Mouse (Mus musculus) hindbrain, embryonic 16.5 days (tissue): ENCODE data around the gene Fhod1. TPM values are rescaled to one million over a fixed set of nuclear protein-coding genes. Genes with fewer than 3 reads are reported as not detected.

Experiments used
- ATAC-seq: fragments of 200-750 bp; cut with Nextera tagmentation; 2 replicates; pipeline ENCODE4 v1.8.0; 2017; ENCODE audit warnings: moderate TSS enrichment, moderate library complexity
- H3K27ac ChIP-seq: fragments of 300-500 bp; sonication (generic); 2 replicates; pipeline ENCODE4 v1.5.1; 2014; ENCODE audit warnings: low read depth, mild to moderate bottlenecking, control low read depth, low read length, moderate library complexity
- H3K27me3 ChIP-seq: fragments of 300-500 bp; sonication (generic); replicated peaks from 2 replicates; pipeline ENCODE4 v1.6.1; 2014; ENCODE audit warnings: low read length; ENCODE audit not compliant: control insufficient read depth, insufficient read depth
- H3K36me3 ChIP-seq: fragments of 300-500 bp; sonication (generic); 2 replicates; pipeline ENCODE4 v1.6.1; 2014; ENCODE audit warnings: mild to moderate bottlenecking, low read length, moderate library complexity, mixed read lengths; ENCODE audit not compliant: control insufficient read depth, insufficient read depth
- H3K4me1 ChIP-seq: fragments of 300-500 bp; sonication (generic); 2 replicates; pipeline ENCODE4 v1.6.1; 2014; ENCODE audit warnings: low read depth, low read length; ENCODE audit not compliant: control insufficient read depth, insufficient read depth
- H3K4me2 ChIP-seq: fragments of 300-500 bp; sonication (generic); 2 replicates; pipeline ENCODE4 v1.6.1; 2014; ENCODE audit warnings: mild to moderate bottlenecking, low read length, control low read depth, moderate library complexity
- H3K4me3 ChIP-seq: fragments of 300-500 bp; sonication (generic); 2 replicates; pipeline ENCODE4 v1.5.1; 2014; ENCODE audit warnings: mild to moderate bottlenecking, low read length, control low read depth, moderate library complexity
- H3K9ac ChIP-seq: fragments of 300-500 bp; sonication (generic); 2 replicates; pipeline ENCODE4 v1.6.1; 2014; ENCODE audit warnings: low read depth, mild to moderate bottlenecking, control low read depth, low read length, moderate library complexity
- H3K9me3 ChIP-seq: fragments of 300-500 bp; sonication (generic); 2 replicates; pipeline ENCODE4 v1.6.1; 2014; ENCODE audit warnings: mild to moderate bottlenecking, low read length, moderate library complexity; ENCODE audit not compliant: control insufficient read depth
- WGBS: fragments of 180-500 bp; shearing (Covaris S2); extraction: QIAGEN DNeasy Blood & Tissue Kit; methylation state at CpG from one replicate; pipeline ENCODE4 v1.1.7; 2014; 5-methylcytosine and 5-hydroxymethylcytosine counted together
- polyA plus RNA-seq: library from polyadenylated mRNA; unstranded; fragments of >200 nt; fragmentation: Nextera tagmentation; extraction: Ambion mirVana; gene quantifications from 2 replicates; pipeline ENCODE4 v1.2.1, GENCODE M21; 2015

Gene Fhod1
- polyA plus RNA-seq, 1 experiment from 2014 or later, result 0.93 TPM

DNA sequence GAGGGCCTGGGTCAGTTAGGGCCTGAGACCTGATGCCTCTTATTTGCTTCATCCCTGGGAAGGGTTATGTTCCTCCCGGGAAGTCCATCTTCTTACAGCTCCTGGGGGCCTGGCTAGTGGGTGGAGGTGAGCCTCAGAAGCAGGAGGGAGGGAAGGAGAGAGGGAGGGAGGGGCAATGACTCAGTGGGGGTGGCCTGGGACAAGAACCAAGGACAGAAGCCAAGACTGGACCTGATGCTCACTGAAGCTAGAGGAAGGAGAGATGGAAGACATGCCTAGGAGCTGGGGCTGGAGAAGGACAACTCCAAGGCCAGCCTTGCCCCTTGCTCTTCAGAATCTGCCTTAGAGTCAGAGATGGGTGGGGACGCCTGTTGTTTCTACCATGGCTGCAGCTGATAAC is 25.3 kb upstream of the Fhod1 start, which contains the start of gene Plekhg4:
TSS of gene Plekhg4 (plus strand) at position 243 of the 400 bp plus-strand sequence.
- no peak within 1 kb of the TSS for H3K4me3 ChIP-seq
- WGBS, result 51% methylated on average over 2 of the region's 2 CpGs
- no peak within 1 kb of the TSS for H3K9ac ChIP-seq
- no peaks in the 10 kb centered on the region for H3K27me3 ChIP-seq
- no peak within 1 kb of the TSS for H3K27ac ChIP-seq
- no peak within 1 kb of the TSS for H3K4me2 ChIP-seq
- ATAC-seq, result no peak
- no peaks in the 10 kb centered on the region; the same call in 1 of the 2 replicates for H3K36me3 ChIP-seq
- H3K4me1 ChIP-seq, result no peaks in the 10 kb centered on the region
- H3K9me3 ChIP-seq, result no peaks in the 10 kb centered on the region

DNA sequence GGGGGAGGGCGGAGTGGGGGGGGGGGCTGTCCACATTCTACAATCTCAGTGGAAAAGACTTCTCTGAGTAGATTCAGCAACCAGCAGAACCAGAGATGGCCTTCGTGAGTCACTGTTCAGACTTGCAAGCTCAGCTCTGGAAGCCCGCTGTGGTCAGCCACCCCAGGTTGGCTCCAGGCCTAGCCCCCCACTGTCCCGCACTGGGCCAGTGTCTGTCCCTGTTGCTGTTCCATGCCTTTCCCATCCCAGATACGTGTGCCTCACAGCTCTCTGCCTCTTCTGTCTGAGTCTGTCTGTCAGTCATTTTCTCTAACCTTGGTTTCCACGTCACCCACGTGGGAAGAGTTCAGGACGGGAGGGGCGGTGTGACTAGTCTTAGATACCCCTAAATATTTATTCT is 24.7 kb upstream of the Fhod1 start:
- WGBS, result 80% methylated on average over 8 of the region's 9 CpGs
- no peak overlapping the region for H3K4me3 ChIP-seq
- no peak for ATAC-seq
- no peak overlapping the region for H3K4me2 ChIP-seq
- H3K9me3 ChIP-seq, result no peaks in the 10 kb centered on the region
- no peaks in the 10 kb centered on the region; the same call in 1 of the 2 replicates for H3K36me3 ChIP-seq
- no peak overlapping the region for H3K9ac ChIP-seq
- H3K27ac ChIP-seq, result no peak overlapping the region
- H3K4me1 ChIP-seq, result no peaks in the 10 kb centered on the region
- no peaks in the 10 kb centered on the region for H3K27me3 ChIP-seq

DNA sequence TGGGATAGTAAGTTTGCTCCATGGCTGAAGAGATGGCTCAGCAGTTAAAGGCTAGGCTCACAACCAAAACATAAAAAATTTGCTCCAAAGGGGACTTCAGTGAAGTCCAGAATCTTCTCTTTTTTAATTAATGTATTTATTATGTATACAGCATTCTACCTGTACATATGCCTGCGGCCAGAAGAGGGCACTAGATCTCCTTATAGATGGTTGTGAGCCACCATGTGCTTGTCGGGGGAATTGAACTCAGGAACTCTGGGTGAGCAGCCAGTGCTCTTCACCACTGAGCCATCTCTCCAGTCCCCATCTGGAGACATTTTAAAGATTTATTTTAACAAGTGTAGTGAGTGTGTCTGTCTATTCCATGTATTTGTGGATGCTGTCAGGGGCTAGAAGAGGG is 19.4 kb upstream of the Fhod1 start:
- 67% methylated on average over 2 of the region's 2 CpGs for WGBS
- Histone ChIP-seq H3K9ac (no peak overlapping the region), H3K27me3 (no peaks in the 10 kb centered on the region), H3K4me3 (no peak overlapping the region), H3K4me1 (no peaks in the 10 kb centered on the region), H3K27ac (no peak overlapping the region), H3K36me3 (peaks cover 10% of the 10 kb centered on the region), H3K4me2 (no peak overlapping the region), H3K9me3 (no peaks in the 10 kb centered on the region)
- ATAC-seq, result no peak

DNA sequence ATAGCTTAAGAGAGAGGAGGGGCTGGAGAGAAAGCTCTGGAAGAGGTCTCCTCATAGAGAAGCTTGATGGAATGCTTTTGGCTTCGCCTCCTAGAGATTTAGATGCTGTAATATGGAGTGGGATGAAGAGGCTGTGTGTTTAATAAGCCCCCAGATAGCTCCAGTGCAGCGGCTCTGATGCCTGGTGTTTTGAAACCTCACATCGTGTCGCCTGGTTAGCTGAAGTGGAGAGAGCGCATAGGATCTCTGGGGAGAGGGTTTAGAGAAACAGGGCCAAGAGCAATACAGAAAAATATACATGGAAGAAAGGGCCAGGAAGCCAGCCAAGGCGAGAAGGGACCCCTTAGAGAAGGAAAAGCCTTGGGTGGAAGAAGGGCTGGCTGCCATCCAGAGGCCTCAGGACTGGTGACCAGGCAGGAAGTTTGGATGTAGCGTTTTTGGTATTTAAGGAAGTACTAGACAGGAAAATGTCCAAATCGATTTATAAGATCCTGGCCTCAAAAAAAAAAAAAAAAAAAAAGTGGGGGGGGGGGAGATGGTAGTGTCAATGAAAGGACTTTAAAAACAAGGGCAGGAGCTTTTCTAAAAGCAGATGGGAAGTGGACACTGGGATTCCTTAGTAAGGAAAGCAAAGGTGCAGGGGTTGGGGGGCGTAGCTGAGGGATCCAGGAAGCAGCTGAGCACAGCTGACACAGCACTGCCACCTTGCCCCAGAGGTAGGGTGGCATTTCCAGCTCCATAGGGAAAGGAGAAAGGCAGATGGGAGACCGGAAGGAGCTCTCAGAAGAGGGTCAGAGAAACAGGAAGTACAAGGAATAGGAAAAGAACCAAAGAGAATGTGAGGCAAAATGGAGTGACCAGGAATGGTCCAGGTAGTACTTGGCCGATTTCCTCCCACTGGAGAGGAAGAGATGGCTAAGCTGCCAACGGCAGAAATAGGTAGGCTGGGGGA is 14.3 kb upstream of the Fhod1 start:
- Histone ChIP-seq H3K9me3 (no peaks in the 10 kb centered on the region), H3K4me1 (no peaks in the 10 kb centered on the region; the same call in 1 of the 2 replicates), H3K4me2 (no peak overlapping the region), H3K27ac (no peak overlapping the region), H3K27me3 (no peaks in the 10 kb centered on the region), H3K9ac (no peak overlapping the region), H3K4me3 (no peak overlapping the region), H3K36me3 (peaks cover 16% of the 10 kb centered on the region)
- 62% methylated on average over 12 of the region's 12 CpGs for WGBS
- ATAC-seq, result no peak

DNA sequence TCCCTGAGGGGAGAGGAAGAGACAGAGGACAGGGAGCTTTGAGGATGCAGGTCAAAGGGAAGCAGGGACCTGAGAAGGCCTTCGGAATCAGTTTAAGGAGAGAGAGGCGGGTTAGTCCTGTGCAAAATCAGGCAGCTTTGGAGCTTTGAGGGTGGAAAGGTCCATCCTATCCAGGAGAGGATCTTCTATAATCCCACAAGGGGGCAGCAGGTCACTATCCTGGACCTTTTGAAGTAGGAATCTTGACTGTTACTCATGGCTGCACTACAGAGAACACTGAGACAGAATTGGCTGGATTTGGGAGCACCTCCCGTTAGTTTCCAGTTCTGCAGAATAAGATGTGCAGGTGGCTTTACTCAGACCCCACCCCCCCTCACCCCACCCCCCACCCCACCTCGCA is 11.9 kb upstream of the Fhod1 start:
- Histone ChIP-seq H3K4me1 (no peaks in the 10 kb centered on the region; the same call in 1 of the 2 replicates), H3K9me3 (no peaks in the 10 kb centered on the region), H3K27ac (no peak overlapping the region), H3K4me2 (no peak overlapping the region), H3K36me3 (peaks cover 19% of the 10 kb centered on the region), H3K27me3 (no peaks in the 10 kb centered on the region), H3K4me3 (no peak overlapping the region), H3K9ac (no peak overlapping the region)
- peak; percentile 43; the same call in 1 of the 2 replicates for ATAC-seq
- WGBS, result 52% methylated on average over 4 of the region's 4 CpGs

DNA sequence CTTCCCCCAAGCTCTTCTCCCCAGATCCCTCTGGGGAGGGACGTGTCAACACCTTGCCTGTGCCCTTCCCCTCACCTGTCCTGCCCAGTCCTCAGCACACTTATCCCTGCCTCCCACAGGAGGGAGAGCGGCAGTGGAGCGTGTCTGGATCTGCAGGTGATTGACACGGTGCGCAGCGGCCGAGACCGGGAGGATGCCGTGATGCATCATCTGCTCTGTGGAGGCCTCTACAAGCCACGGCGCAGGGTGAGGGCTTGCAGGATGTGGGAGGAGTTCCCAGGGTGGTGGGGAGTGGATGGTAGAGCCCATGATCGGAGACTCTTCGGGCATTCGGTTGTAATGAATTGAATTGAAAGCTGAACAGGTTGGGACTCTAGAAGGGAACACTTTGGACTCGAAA is 11.5 kb upstream of the Fhod1 start:
- H3K27ac ChIP-seq, result no peak overlapping the region
- H3K27me3 ChIP-seq, result no peaks in the 10 kb centered on the region
- H3K4me1 ChIP-seq, result no peaks in the 10 kb centered on the region; the same call in 1 of the 2 replicates
- 70% methylated on average over 15 of the region's 15 CpGs for WGBS
- peak; percentile 31; the same call in 1 of the 2 replicates for ATAC-seq
- peaks cover 19% of the 10 kb centered on the region for H3K36me3 ChIP-seq
- H3K9me3 ChIP-seq, result no peaks in the 10 kb centered on the region
- H3K4me2 ChIP-seq, result no peak overlapping the region
- no peak overlapping the region for H3K9ac ChIP-seq
- H3K4me3 ChIP-seq, result no peak overlapping the region

DNA sequence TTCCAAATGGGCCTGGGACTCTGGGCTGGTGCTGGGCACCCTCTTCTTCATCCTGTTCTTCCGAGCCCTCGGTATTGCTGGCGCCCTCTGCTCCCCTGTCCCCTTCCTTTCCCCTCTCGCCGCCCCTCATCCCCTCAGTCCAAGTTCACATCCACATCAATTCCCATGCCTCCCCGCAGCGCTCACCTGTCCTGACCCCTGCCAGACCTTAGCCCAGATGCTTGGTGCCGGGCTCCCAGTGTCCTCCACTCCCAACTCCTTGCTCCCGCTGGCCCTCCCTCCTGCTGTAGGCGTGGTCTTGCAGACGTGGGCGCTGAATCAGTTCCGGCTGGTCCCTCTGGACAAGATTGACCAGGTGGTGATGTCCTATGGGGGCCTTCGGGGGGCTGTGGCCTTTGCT is 8.9 kb upstream of the Fhod1 start:
- no peak overlapping the region for H3K4me3 ChIP-seq
- no peak overlapping the region for H3K4me2 ChIP-seq
- no peak overlapping the region for H3K27ac ChIP-seq
- ATAC-seq, result no peak
- H3K9ac ChIP-seq, result no peak overlapping the region
- H3K27me3 ChIP-seq, result no peaks in the 10 kb centered on the region
- 90% methylated on average over 14 of the region's 14 CpGs for WGBS
- no peaks in the 10 kb centered on the region for H3K9me3 ChIP-seq
- H3K36me3 ChIP-seq, result peaks cover 16% of the 10 kb centered on the region
- H3K4me1 ChIP-seq, result no peaks in the 10 kb centered on the region; the same call in 1 of the 2 replicates

DNA sequence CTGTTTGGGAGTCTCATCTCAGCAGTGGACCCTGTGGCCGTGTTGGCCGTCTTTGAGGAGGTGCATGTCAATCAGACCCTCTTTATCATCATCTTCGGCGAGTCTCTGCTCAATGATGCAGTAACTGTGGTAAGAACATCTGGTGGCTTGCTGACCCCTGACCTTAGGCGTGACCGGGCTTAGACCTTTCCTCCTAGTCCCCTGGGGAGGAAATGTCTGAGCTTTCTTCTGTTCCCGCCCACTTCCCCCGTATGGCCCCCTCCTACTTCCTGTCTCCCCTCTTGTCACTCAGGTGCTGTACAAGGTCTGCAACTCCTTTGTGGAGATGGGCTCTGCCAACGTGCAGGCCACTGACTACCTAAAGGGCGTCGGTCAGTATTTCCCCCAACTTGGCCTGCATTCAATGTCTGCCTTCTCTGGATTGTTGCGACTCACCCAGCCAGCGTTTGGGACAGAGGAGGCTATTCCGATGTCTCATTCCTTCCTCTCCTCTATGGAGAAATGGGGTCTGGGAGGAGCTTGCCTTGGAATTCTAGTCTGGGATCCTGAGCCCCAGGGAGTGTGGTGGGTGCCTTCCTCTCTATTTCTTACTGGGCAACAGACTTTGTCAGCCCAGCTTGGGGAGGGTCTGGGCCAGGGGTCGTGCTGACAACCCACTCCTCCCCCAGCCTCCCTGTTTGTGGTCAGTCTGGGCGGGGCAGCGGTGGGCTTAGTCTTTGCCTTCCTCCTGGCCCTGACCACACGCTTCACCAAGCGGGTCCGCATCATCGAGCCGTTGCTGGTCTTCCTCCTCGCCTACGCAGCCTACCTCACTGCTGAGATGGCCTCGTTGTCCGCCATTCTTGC is 7.6 kb upstream of the Fhod1 start:
- peaks cover 16% of the 10 kb centered on the region for H3K36me3 ChIP-seq
- ATAC-seq, result no peak

DNA sequence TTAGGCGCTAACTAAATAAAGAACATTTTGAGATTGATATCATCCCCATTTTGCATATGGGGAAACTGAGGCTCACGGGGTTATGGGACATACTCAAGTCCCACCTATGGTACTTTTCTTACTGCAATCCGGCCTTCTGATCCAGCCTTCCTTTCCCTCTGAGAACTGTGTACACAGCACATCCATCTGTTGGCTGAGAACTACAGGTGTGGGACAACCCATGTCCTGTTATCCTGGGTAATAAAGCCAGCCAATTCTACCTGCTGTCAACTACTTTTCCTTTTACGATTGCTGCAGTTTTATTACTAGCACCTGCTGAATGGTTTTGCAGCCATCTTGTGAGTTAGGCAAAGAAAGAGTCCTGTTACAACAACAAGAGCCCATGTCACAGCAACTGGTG is 6.8 kb upstream of the Fhod1 start:
- Histone ChIP-seq H3K27me3 (no peaks in the 10 kb centered on the region), H3K36me3 (peaks cover 16% of the 10 kb centered on the region), H3K4me3 (no peak overlapping the region), H3K4me2 (no peak overlapping the region), H3K9me3 (no peaks in the 10 kb centered on the region), H3K9ac (no peak overlapping the region), H3K4me1 (peaks cover 7% of the 10 kb centered on the region), H3K27ac (no peak overlapping the region)
- no peak for ATAC-seq
- WGBS, result 91% methylated on average over 4 of the region's 4 CpGs

More for the DNA sequence above, 7.6 kb upstream of the Fhod1 start:
- no peak overlapping the region for H3K4me3 ChIP-seq
- no peak overlapping the region for H3K9ac ChIP-seq
- no peaks in the 10 kb centered on the region for H3K9me3 ChIP-seq
- H3K27ac ChIP-seq, result no peak overlapping the region
- no peak overlapping the region for H3K4me2 ChIP-seq
- H3K27me3 ChIP-seq, result no peaks in the 10 kb centered on the region
- 62% methylated on average over 26 of the region's 26 CpGs for WGBS
- H3K4me1 ChIP-seq, result peaks cover 4% of the 10 kb centered on the region
